Mouse (Mus musculus): ENCODE measurements around the gene Cul9.

- no peak for TF ChIP-seq CTCF (IDR thresholded peaks at IDR 0.05; ENCODE audit: control insufficient read depth, insufficient read depth, insufficient replicate concordance, low read depth, low read length)
- no peak for TF ChIP-seq POLR2A (IDR thresholded peaks at IDR 0.05; ENCODE audit: control insufficient read depth, low read depth, low read length)
These were observed 2.6 kb upstream of the Cul9 start for GRCm38 (mm10) chr17:46548741-46549140.

All from testis, adult 2 months (tissue).